Mouse (Mus musculus): ENCODE results near the gene Cdk11b. TPM values are rescaled to one million over a fixed set of nuclear protein-coding genes. Genes with fewer than 3 reads are reported as not detected.

The Cdk11b gene
- polyA plus RNA-seq, 1 experiment from 2014 or later = 60.3 TPM

- Histone ChIP-seq H3K4me3 (ENCODE audit: low read depth, low read length) (peak overlapping the region; percentile 98), H3K4me2 (replicated peaks; ENCODE audit: low read depth) (peak overlapping the region; percentile 97; the same call in 1 of the 2 replicates), H3K27ac (ENCODE audit: low read depth, low read length) (no peak overlapping the region), H3K9me3 (ENCODE audit: control insufficient read depth) (no peaks in the 10 kb centered on the region), H3K9ac (ENCODE audit: low read depth, low read length) (no peak overlapping the region; the same call in 1 of the 2 replicates), H3K4me1 (replicated peaks; ENCODE audit: control insufficient read depth, insufficient read depth, low read length) (no peaks in the 10 kb centered on the region), H3K36me3 (ENCODE audit: control insufficient read depth, insufficient read depth) (peaks cover 5% of the 10 kb centered on the region; the same call in 1 of the 2 replicates), H3K27me3 (replicated peaks; ENCODE audit: control insufficient read depth, insufficient read depth, low read length) (no peaks in the 10 kb centered on the region)
- 79% methylated on average over 1 of the region's 1 CpGs for WGBS
- no peak for TF ChIP-seq CTCF (IDR thresholded peaks at IDR 0.05; ENCODE audit: low read depth)
- no peak for ATAC-seq
Observed at GRCm38 (mm10) chr4:155602753-155603152, 21.9 kb upstream of the Cdk11b start.

GRCm38 (mm10) chr4:155603801-155604200, 20.9 kb upstream of the Cdk11b start:
- no peaks in the 10 kb centered on the region for H3K4me1 ChIP-seq (replicated peaks; ENCODE audit: control insufficient read depth, insufficient read depth, low read length)
- no peak for TF ChIP-seq CTCF (IDR thresholded peaks at IDR 0.05; ENCODE audit: low read depth)
- ATAC-seq = no peak
- H3K27ac ChIP-seq (ENCODE audit: low read depth, low read length) = no peak overlapping the region
- H3K9ac ChIP-seq (ENCODE audit: low read depth, low read length) = no peak overlapping the region
- H3K4me2 ChIP-seq (replicated peaks; ENCODE audit: low read depth) = no peak overlapping the region
- H3K27me3 ChIP-seq (replicated peaks; ENCODE audit: control insufficient read depth, insufficient read depth, low read length) = no peaks in the 10 kb centered on the region
- H3K9me3 ChIP-seq (ENCODE audit: control insufficient read depth) = no peaks in the 10 kb centered on the region
- H3K36me3 ChIP-seq (ENCODE audit: control insufficient read depth, insufficient read depth) = peaks cover 5% of the 10 kb centered on the region; the same call in 1 of the 2 replicates
- 94% methylated on average over 6 of the region's 6 CpGs for WGBS
- no peak overlapping the region for H3K4me3 ChIP-seq (ENCODE audit: low read depth, low read length)

GRCm38 (mm10) chr4:155605132-155605531, 19.5 kb upstream of the Cdk11b start:
- no peak for TF ChIP-seq CTCF (IDR thresholded peaks at IDR 0.05; ENCODE audit: low read depth)
- H3K27me3 ChIP-seq (replicated peaks; ENCODE audit: control insufficient read depth, insufficient read depth, low read length) = no peaks in the 10 kb centered on the region
- ATAC-seq = no peak
- no peak overlapping the region for H3K4me3 ChIP-seq (ENCODE audit: low read depth, low read length)
- no peak overlapping the region for H3K4me2 ChIP-seq (replicated peaks; ENCODE audit: low read depth)
- H3K36me3 ChIP-seq (ENCODE audit: control insufficient read depth, insufficient read depth) = peaks cover 10% of the 10 kb centered on the region; the same call in 1 of the 2 replicates
- 69% methylated on average over 4 of the region's 4 CpGs for WGBS
- no peak overlapping the region for H3K9ac ChIP-seq (ENCODE audit: low read depth, low read length)
- H3K4me1 ChIP-seq (replicated peaks; ENCODE audit: control insufficient read depth, insufficient read depth, low read length) = no peaks in the 10 kb centered on the region
- H3K9me3 ChIP-seq (ENCODE audit: control insufficient read depth) = no peaks in the 10 kb centered on the region
- H3K27ac ChIP-seq (ENCODE audit: low read depth, low read length) = no peak overlapping the region

- H3K9me3 ChIP-seq (ENCODE audit: control insufficient read depth) = no peaks in the 10 kb centered on the region
- TF ChIP-seq CTCF (IDR thresholded peaks at IDR 0.05; ENCODE audit: low read depth) = no peak
- no peak overlapping the region for H3K9ac ChIP-seq (ENCODE audit: low read depth, low read length)
- H3K27me3 ChIP-seq (replicated peaks; ENCODE audit: control insufficient read depth, insufficient read depth, low read length) = no peaks in the 10 kb centered on the region
- ATAC-seq = no peak
- H3K4me3 ChIP-seq (ENCODE audit: low read depth, low read length) = no peak overlapping the region
- 67% methylated on average over 2 of the region's 2 CpGs for WGBS
- no peak overlapping the region for H3K4me2 ChIP-seq (replicated peaks; ENCODE audit: low read depth)
- H3K27ac ChIP-seq (ENCODE audit: low read depth, low read length) = no peak overlapping the region
- H3K36me3 ChIP-seq (ENCODE audit: control insufficient read depth, insufficient read depth) = peaks cover 13% of the 10 kb centered on the region; the same call in 1 of the 2 replicates
- H3K4me1 ChIP-seq (replicated peaks; ENCODE audit: control insufficient read depth, insufficient read depth, low read length) = no peaks in the 10 kb centered on the region
Observed at GRCm38 (mm10) chr4:155606825-155607224, 17.8 kb upstream of the Cdk11b start.

- Histone ChIP-seq H3K4me1 (replicated peaks; ENCODE audit: control insufficient read depth, insufficient read depth, low read length) (no peaks in the 10 kb centered on the region), H3K4me3 (ENCODE audit: low read depth, low read length) (no peak overlapping the region), H3K27ac (ENCODE audit: low read depth, low read length) (peak overlapping the region; percentile 68), H3K36me3 (ENCODE audit: control insufficient read depth, insufficient read depth) (peaks cover 26% of the 10 kb centered on the region), H3K9me3 (ENCODE audit: control insufficient read depth) (no peaks in the 10 kb centered on the region), H3K9ac (ENCODE audit: low read depth, low read length) (no peak overlapping the region), H3K4me2 (replicated peaks; ENCODE audit: low read depth) (no peak overlapping the region), H3K27me3 (replicated peaks; ENCODE audit: control insufficient read depth, insufficient read depth, low read length) (no peaks in the 10 kb centered on the region)
- WGBS = 55% methylated on average over 3 of the region's 3 CpGs
- no peak for TF ChIP-seq CTCF (IDR thresholded peaks at IDR 0.05; ENCODE audit: low read depth)
- ATAC-seq = peak; percentile 58
Observed at GRCm38 (mm10) chr4:155611860-155612259, 12.8 kb upstream of the Cdk11b start.

- no peak for TF ChIP-seq CTCF (IDR thresholded peaks at IDR 0.05; ENCODE audit: low read depth)
- Histone ChIP-seq H3K4me3 (ENCODE audit: low read depth, low read length) (no peak overlapping the region), H3K9me3 (ENCODE audit: control insufficient read depth) (no peaks in the 10 kb centered on the region), H3K9ac (ENCODE audit: low read depth, low read length) (no peak overlapping the region), H3K4me1 (replicated peaks; ENCODE audit: control insufficient read depth, insufficient read depth, low read length) (no peaks in the 10 kb centered on the region), H3K27me3 (replicated peaks; ENCODE audit: control insufficient read depth, insufficient read depth, low read length) (no peaks in the 10 kb centered on the region), H3K36me3 (ENCODE audit: control insufficient read depth, insufficient read depth) (peaks cover 40% of the 10 kb centered on the region), H3K27ac (ENCODE audit: low read depth, low read length) (peak overlapping the region; percentile 17), H3K4me2 (replicated peaks; ENCODE audit: low read depth) (no peak overlapping the region)
- 89% methylated on average over 3 of the region's 3 CpGs for WGBS
- ATAC-seq = peak; percentile 59
Observed at GRCm38 (mm10) chr4:155613264-155613663, 11.4 kb upstream of the Cdk11b start.

- Histone ChIP-seq H3K27ac (ENCODE audit: low read depth, low read length) (no peak overlapping the region), H3K27me3 (replicated peaks; ENCODE audit: control insufficient read depth, insufficient read depth, low read length) (no peaks in the 10 kb centered on the region), H3K36me3 (ENCODE audit: control insufficient read depth, insufficient read depth) (peaks cover 56% of the 10 kb centered on the region), H3K4me1 (replicated peaks; ENCODE audit: control insufficient read depth, insufficient read depth, low read length) (no peaks in the 10 kb centered on the region), H3K9ac (ENCODE audit: low read depth, low read length) (no peak overlapping the region), H3K4me2 (replicated peaks; ENCODE audit: low read depth) (no peak overlapping the region), H3K4me3 (ENCODE audit: low read depth, low read length) (no peak overlapping the region), H3K9me3 (ENCODE audit: control insufficient read depth) (no peaks in the 10 kb centered on the region)
- 91% methylated on average over 5 of the region's 5 CpGs for WGBS
- no peak for TF ChIP-seq CTCF (IDR thresholded peaks at IDR 0.05; ENCODE audit: low read depth)
- no peak for ATAC-seq
Observed at GRCm38 (mm10) chr4:155618321-155618720, 6.3 kb upstream of the Cdk11b start.

All from intestine, postnatal 0 days (tissue).